Mouse (Mus musculus): Measurements from ENCODE around the gene Slc41a1. TPM values are rescaled to one million over a fixed set of nuclear protein-coding genes. Genes with fewer than 3 reads are reported as not detected.
A peak's percentile ranks its signal among the peaks of the same experiment; 100 is the strongest.

Slc41a1 gene
- polyA plus RNA-seq, 1 experiment = 14.4 TPM

DNA sequence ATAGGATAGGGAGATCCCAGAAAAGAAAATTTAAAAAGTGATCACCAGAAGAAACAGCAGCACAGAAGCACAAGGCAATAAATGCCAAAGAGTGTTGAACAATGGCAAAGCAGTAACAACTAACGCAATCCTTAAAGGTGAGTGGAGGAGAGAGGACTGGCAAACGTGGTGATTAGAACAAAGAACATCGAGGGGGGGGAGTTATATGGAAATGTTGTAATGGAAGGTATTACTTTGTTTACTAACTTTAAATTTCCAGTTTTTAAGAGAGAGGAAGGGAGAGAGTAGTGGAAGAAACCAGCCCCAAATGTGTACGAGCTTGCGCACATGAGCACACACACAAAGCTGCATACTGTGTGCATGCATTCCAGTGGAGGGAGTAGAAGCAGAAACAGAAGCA lies 38.3 kb downstream of the Slc41a1 start:
- Histone ChIP-seq H3K27ac (ENCODE audit: insufficient read depth, low read length) (no peak overlapping the region), H3K9me3 (replicated peaks; ENCODE audit: control insufficient read depth, insufficient read depth, low read length, poor library complexity, severe bottlenecking) (no peaks in the 10 kb centered on the region), H3K9ac (ENCODE audit: low read depth, poor library complexity, severe bottlenecking) (no peak overlapping the region), H3K36me3 (ENCODE audit: control insufficient read depth, insufficient read depth, low read length, poor library complexity, severe bottlenecking) (no peaks in the 10 kb centered on the region), H3K4me1 (ENCODE audit: control insufficient read depth, insufficient read depth, low read length) (peaks cover 1% of the 10 kb centered on the region), H3K27me3 (ENCODE audit: control insufficient read depth, insufficient read depth, low read length, poor library complexity, severe bottlenecking) (no peaks in the 10 kb centered on the region), H3K4me3 (ENCODE audit: low read depth, low read length) (no peak overlapping the region)
- TF ChIP-seq EP300 (IDR thresholded peaks at IDR 0.05; ENCODE audit: insufficient read depth, low read depth, low read length) (no peak), POLR2A (IDR thresholded peaks at IDR 0.05; ENCODE audit: insufficient read depth, low read length) (no peak), CTCF (IDR thresholded peaks at IDR 0.05; ENCODE audit: low read depth, low read length) (no peak)

DNA sequence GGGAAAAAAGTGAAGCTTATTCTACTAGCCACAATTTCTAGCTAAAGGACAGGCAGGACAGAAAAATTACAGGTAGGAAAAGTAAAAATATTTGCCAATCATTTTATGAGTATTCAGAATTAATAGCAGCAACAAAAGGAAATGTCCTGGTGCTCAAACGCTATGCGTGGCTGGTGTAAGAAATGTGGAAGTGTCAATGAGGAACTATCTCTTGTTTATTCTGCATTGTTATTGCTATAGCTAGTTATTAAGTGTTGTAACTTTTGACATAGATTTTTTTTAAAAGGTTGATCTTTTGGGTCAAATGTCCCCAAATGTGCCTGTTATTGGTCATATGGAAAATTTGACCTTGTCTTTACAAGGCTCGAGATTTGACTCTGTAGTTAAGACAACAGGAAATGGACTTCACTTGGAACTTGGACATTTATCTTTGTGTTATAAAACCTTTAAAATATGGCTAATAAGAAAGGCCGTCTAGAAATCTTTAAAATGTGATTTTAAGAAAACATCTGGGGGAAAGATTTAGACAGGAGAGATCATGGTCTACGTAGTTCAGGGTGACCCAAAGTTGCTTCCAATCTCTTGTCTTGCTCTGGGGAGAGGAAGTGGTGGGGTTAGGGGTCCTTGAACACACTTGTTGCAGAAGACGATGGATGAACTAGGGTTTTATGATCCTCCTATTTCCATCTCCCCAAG lies 39.2 kb downstream of the Slc41a1 start:
- no peak for TF ChIP-seq POLR2A (IDR thresholded peaks at IDR 0.05; ENCODE audit: insufficient read depth, low read length)
- no peak for TF ChIP-seq EP300 (IDR thresholded peaks at IDR 0.05; ENCODE audit: insufficient read depth, low read depth, low read length)
- no peak for TF ChIP-seq CTCF (IDR thresholded peaks at IDR 0.05; ENCODE audit: low read depth, low read length)
- Histone ChIP-seq H3K27ac (ENCODE audit: insufficient read depth, low read length) (no peak overlapping the region), H3K4me3 (ENCODE audit: low read depth, low read length) (no peak overlapping the region), H3K9ac (ENCODE audit: low read depth, poor library complexity, severe bottlenecking) (no peak overlapping the region), H3K9me3 (replicated peaks; ENCODE audit: control insufficient read depth, insufficient read depth, low read length, poor library complexity, severe bottlenecking) (no peaks in the 10 kb centered on the region), H3K4me1 (ENCODE audit: control insufficient read depth, insufficient read depth, low read length) (peaks cover 1% of the 10 kb centered on the region), H3K27me3 (ENCODE audit: control insufficient read depth, insufficient read depth, low read length, poor library complexity, severe bottlenecking) (no peaks in the 10 kb centered on the region), H3K36me3 (ENCODE audit: control insufficient read depth, insufficient read depth, low read length, poor library complexity, severe bottlenecking) (no peaks in the 10 kb centered on the region)

DNA sequence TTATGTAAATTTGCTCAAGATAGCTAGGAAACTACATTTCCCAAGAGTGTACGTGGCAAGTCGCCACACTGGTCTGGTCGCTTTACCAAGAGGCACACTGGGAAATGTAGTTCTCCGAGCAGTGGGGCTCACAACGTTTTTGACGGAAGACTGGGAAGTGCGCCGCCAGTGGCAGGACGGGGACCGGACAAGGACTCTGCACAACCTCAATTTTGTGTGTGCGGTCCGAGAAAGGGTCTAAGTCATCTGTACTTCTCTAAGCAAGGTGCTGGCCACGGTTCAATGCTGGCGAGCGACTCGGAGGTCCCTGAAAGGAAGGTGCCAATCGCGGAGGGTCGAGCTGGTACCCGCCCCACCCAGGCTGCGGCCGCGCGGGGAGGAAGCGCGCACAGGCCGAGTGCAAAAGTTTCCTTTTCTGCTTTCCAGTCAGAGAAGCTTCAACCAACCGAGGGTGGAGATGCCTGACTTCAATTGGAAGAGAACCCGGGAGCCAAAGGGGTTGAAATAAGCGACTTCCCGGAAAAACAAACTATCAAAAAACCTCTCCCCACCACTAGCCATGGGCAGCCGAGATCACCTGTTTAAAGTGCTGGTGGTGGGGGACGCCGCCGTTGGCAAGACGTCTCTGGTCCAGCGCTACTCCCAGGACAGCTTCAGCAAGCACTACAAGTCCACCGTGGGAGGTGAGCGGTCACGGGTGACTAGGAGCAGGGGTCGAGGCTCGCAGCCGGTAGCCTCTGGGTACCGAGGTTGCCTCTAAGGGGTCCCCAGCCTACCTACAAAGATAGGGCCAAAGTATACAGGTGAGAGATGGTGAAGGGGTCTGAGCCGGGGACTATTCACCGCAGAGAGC lies 40.0 kb downstream of the Slc41a1 start, which contains the start of gene Rab29:
Gene Rab29 (plus strand): TSS at position 132 of the 853 bp plus-strand sequence.
- no peaks in the 10 kb centered on the region for H3K27me3 ChIP-seq (ENCODE audit: control insufficient read depth, insufficient read depth, low read length, poor library complexity, severe bottlenecking)
- TF ChIP-seq POLR2A (IDR thresholded peaks at IDR 0.05; ENCODE audit: insufficient read depth, low read length) (no peak), CTCF (IDR thresholded peaks at IDR 0.05; ENCODE audit: low read depth, low read length) (peak; percentile 87)
- no peak within 1 kb of the TSS for H3K27ac ChIP-seq (ENCODE audit: insufficient read depth, low read length)
- H3K9me3 ChIP-seq (replicated peaks; ENCODE audit: control insufficient read depth, insufficient read depth, low read length, poor library complexity, severe bottlenecking) = no peaks in the 10 kb centered on the region
- no peaks in the 10 kb centered on the region for H3K36me3 ChIP-seq (ENCODE audit: control insufficient read depth, insufficient read depth, low read length, poor library complexity, severe bottlenecking)
- no peaks in the 10 kb centered on the region for H3K4me1 ChIP-seq (ENCODE audit: control insufficient read depth, insufficient read depth, low read length)
- H3K9ac ChIP-seq (ENCODE audit: low read depth, poor library complexity, severe bottlenecking) = peak within 1 kb of the TSS; percentile 15
- peak within 1 kb of the TSS; percentile 80 for H3K4me3 ChIP-seq (ENCODE audit: low read depth, low read length)

DNA sequence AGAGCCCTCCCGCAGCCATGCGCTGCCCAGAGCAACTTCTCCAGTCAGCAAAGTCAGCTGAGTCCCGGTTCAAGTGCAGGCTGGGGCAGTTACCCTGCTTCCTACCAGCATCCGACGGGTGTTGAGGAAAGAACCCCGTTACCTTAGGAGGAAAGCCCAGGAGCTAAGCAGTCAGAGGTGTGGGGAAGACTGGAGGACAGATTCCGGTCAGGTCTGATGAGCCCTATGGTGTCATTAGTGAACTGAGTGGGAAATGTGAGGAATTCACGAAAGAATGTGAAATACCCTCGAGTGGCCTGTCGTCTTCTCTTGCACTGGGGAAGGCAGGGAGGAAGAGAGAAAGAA lies 40.6 kb downstream of the Slc41a1 start:
- H3K36me3 ChIP-seq (ENCODE audit: control insufficient read depth, insufficient read depth, low read length, poor library complexity, severe bottlenecking) = no peaks in the 10 kb centered on the region
- TF ChIP-seq CTCF (IDR thresholded peaks at IDR 0.05; ENCODE audit: low read depth, low read length) = no peak
- no peak for TF ChIP-seq EP300 (IDR thresholded peaks at IDR 0.05; ENCODE audit: insufficient read depth, low read depth, low read length)
- TF ChIP-seq POLR2A (IDR thresholded peaks at IDR 0.05; ENCODE audit: insufficient read depth, low read length) = no peak
- no peak overlapping the region for H3K27ac ChIP-seq (ENCODE audit: insufficient read depth, low read length)
- peak overlapping the region; percentile 15 for H3K9ac ChIP-seq (ENCODE audit: low read depth, poor library complexity, severe bottlenecking)
- H3K9me3 ChIP-seq (replicated peaks; ENCODE audit: control insufficient read depth, insufficient read depth, low read length, poor library complexity, severe bottlenecking) = no peaks in the 10 kb centered on the region
- H3K4me1 ChIP-seq (ENCODE audit: control insufficient read depth, insufficient read depth, low read length) = no peaks in the 10 kb centered on the region
- H3K4me3 ChIP-seq (ENCODE audit: low read depth, low read length) = peak overlapping the region; percentile 80
- no peaks in the 10 kb centered on the region for H3K27me3 ChIP-seq (ENCODE audit: control insufficient read depth, insufficient read depth, low read length, poor library complexity, severe bottlenecking)

DNA sequence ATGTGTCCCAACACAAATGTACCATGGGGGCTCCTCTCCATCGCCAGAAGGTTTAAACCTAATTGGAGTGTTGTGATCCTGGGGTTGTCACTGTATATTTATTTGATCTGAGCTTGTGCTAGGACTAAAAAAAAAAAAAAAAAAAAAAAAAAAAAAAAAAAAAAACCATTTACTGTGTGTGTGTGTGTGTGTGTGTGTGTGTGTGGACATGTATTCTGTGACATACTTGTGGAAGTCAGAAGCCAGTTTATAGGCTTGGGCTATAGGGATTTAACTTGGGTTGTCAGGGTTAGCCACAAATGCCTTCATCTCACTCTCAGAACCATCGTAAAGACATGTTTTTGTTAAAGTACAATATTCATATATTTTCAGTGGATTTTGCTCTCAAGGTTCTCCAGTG lies 42.3 kb downstream of the Slc41a1 start:
- Histone ChIP-seq H3K36me3 (ENCODE audit: control insufficient read depth, insufficient read depth, low read length, poor library complexity, severe bottlenecking) (no peaks in the 10 kb centered on the region), H3K4me1 (ENCODE audit: control insufficient read depth, insufficient read depth, low read length) (no peaks in the 10 kb centered on the region), H3K9me3 (replicated peaks; ENCODE audit: control insufficient read depth, insufficient read depth, low read length, poor library complexity, severe bottlenecking) (no peaks in the 10 kb centered on the region), H3K27me3 (ENCODE audit: control insufficient read depth, insufficient read depth, low read length, poor library complexity, severe bottlenecking) (no peaks in the 10 kb centered on the region), H3K27ac (ENCODE audit: insufficient read depth, low read length) (no peak overlapping the region), H3K4me3 (ENCODE audit: low read depth, low read length) (no peak overlapping the region), H3K9ac (ENCODE audit: low read depth, poor library complexity, severe bottlenecking) (no peak overlapping the region)
- TF ChIP-seq CTCF (IDR thresholded peaks at IDR 0.05; ENCODE audit: low read depth, low read length) = no peak
- no peak for TF ChIP-seq EP300 (IDR thresholded peaks at IDR 0.05; ENCODE audit: insufficient read depth, low read depth, low read length)
- TF ChIP-seq POLR2A (IDR thresholded peaks at IDR 0.05; ENCODE audit: insufficient read depth, low read length) = no peak

DNA sequence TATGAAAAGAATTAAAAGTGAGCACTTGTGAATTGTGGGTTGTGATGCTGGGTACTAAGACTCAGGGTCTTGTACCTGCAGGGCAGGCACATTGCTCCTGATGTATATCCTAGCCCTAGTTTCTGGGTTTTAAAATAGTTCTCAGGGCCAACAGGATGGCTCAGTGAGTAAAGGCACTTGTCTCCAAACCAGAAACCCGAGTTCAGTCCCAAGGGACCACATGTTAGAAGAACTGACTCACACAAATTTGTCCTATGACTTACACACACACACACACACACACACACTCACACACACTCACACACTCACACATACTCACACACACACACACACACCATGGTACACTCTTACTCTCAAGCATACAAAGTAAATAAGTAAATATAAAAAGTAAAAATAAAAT lies 45.6 kb downstream of the Slc41a1 start:
- Histone ChIP-seq H3K9me3 (replicated peaks; ENCODE audit: control insufficient read depth, insufficient read depth, low read length, poor library complexity, severe bottlenecking) (no peaks in the 10 kb centered on the region), H3K4me3 (ENCODE audit: low read depth, low read length) (no peak overlapping the region), H3K4me1 (ENCODE audit: control insufficient read depth, insufficient read depth, low read length) (no peaks in the 10 kb centered on the region), H3K27ac (ENCODE audit: insufficient read depth, low read length) (no peak overlapping the region), H3K9ac (ENCODE audit: low read depth, poor library complexity, severe bottlenecking) (no peak overlapping the region), H3K36me3 (ENCODE audit: control insufficient read depth, insufficient read depth, low read length, poor library complexity, severe bottlenecking) (no peaks in the 10 kb centered on the region), H3K27me3 (ENCODE audit: control insufficient read depth, insufficient read depth, low read length, poor library complexity, severe bottlenecking) (no peaks in the 10 kb centered on the region)
- TF ChIP-seq CTCF (IDR thresholded peaks at IDR 0.05; ENCODE audit: low read depth, low read length) = no peak
- no peak for TF ChIP-seq POLR2A (IDR thresholded peaks at IDR 0.05; ENCODE audit: insufficient read depth, low read length)
- TF ChIP-seq EP300 (IDR thresholded peaks at IDR 0.05; ENCODE audit: insufficient read depth, low read depth, low read length) = no peak
